7 mouse cellular contexts compared by ENCODE assay signal in the genomic region with DNA sequence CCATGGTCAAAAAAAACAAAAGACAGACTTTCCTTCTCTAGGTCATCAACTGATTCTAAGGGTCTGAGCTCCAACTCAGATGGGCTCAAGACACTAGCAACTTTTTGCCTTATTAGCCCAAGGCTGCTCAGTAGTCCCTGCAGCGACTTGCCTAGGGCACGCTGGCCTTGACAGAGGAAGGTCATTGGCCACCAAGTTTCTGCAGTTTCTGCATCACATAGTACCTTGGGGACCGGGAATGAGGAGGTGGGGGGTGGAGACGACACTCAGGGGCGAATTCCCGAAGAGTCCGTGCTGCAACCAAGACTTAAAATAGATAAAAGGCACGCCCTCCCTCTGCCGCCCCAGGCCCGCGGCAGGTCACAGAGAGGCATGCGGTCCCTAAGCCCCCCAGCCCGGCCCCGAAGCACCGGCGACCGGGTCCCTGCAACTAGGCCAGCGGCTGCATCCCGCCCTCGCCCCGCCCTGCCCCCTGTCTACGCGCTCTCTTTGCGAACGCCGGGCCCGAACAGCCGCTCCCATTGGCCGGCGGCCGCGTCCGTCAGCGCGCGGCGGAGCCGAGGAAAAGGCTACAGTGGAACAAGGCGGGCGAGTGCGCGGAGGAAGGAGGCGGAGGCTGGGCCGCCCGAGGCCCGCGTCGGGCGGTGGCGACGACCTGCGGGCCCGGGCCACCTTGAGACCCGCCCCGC. TPM values are rescaled to one million over a fixed set of nuclear protein-coding genes. Genes with fewer than 3 reads are reported as not detected.
DNase-seq lines count a peak whose midpoint lies in the region; ATAC-seq lines count a peak whose summit lies in the region.

No protein-coding gene starts in this region.

- peak; percentile 97 to 98 for DNase-seq in adrenal gland, adult (ENCODE audit: inconsistent age in 2 of 2, low spot score in 1 of 2)
- peak; percentile 94 for DNase-seq in embryo, embryonic 10.5 days (ENCODE audit: low spot score)
- DNase-seq in gastrocnemius, postnatal 25 days: peak; percentile 95
- DNase-seq in left cerebral cortex, postnatal 25 days (ENCODE audit: low spot score in 2 of 2): peak; percentile 93 to 96
- DNase-seq in midbrain, embryonic 10.5 days (ENCODE audit: low spot score): peak; percentile 94
- DNase-seq in right cerebral cortex, postnatal 4 days: peak; percentile 96

- peak overlapping the region; percentile 89 for H3K9ac ChIP-seq in intestine, embryonic 15.5 days

- no peaks in the 10 kb centered on the region for H3K9me3 ChIP-seq in intestine, embryonic 15.5 days
- no peaks in the 10 kb centered on the region for H3K9me3 ChIP-seq in midbrain, embryonic 10.5 days (replicated peaks)

- H3K4me3 ChIP-seq in intestine, embryonic 15.5 days (replicated peaks): peak overlapping the region; percentile 79
- H3K4me3 ChIP-seq in midbrain, embryonic 10.5 days: peak overlapping the region; percentile 83

- no peaks in the 10 kb centered on the region for H3K36me3 ChIP-seq in intestine, embryonic 15.5 days
- H3K36me3 ChIP-seq in midbrain, embryonic 10.5 days: no peaks in the 10 kb centered on the region

- no peaks in the 10 kb centered on the region for H3K27me3 ChIP-seq in intestine, embryonic 15.5 days (replicated peaks)
- H3K27me3 ChIP-seq in midbrain, embryonic 10.5 days (ENCODE audit: low read depth, poor library complexity, severe bottlenecking): peaks cover 29% of the 10 kb centered on the region

- WGBS in intestine, embryonic 15.5 days: under 1% methylated on average over 55 of the region's 55 CpGs
- under 1% methylated on average over 54 of the region's 55 CpGs for WGBS in midbrain, embryonic 10.5 days

- H3K4me1 ChIP-seq in intestine, embryonic 15.5 days (replicated peaks): peaks cover 42% of the 10 kb centered on the region
- H3K4me1 ChIP-seq in midbrain, embryonic 10.5 days: peaks cover 52% of the 10 kb centered on the region

- peak; percentile 97 for ATAC-seq in intestine, embryonic 15.5 days

- intact Hi-C loops in left cerebral cortex, postnatal 25 days (cut with DNase I): loop anchor here (5.0 kb wide), 1 partner anchor 93 kb away; no protein-coding TSS in a partner anchor

- H3K27ac ChIP-seq in intestine, embryonic 15.5 days: peak overlapping the region; percentile 93
- H3K27ac ChIP-seq in midbrain, embryonic 10.5 days (replicated peaks): peak overlapping the region; percentile 97

- H3K4me2 ChIP-seq in intestine, embryonic 15.5 days (replicated peaks): peak overlapping the region; percentile 83

RNA-seq across cellular contexts. Expression of gene Prdm11, which starts 0.7 kb away (rescaled TPM):
- total RNA-seq in gastrocnemius, postnatal 25 days (2021): 1 to 10 TPM; 1.2 to 1.3 TPM
- polyA plus RNA-seq in intestine, embryonic 15.5 days (2015; fragmentation: Nextera tagmentation; extraction: Ambion mirVana): 8.0 and 8.6 TPM in 2 replicates
- total RNA-seq in left cerebral cortex, postnatal 25 days (2021): 10 to 100 TPM; 21.7 to 25.8 TPM
- polyA plus RNA-seq in midbrain, embryonic 10.5 days (2016; fragmentation: Nextera tagmentation; extraction: Ambion mirVana): 1.5 and 1.7 TPM in 2 replicates

Comparison
In these comparisons a context has a peak if more than half of its experiments do, and no peak if none do; other contexts are left out.
1. Peak in every context shown above with its lines: DNase-seq, ATAC-seq, H3K4me3 ChIP-seq and H3K27ac ChIP-seq.
2. RNA of gene Prdm11, which starts 0.7 kb away (total RNA-seq): 21.7 to 25.8 TPM in left cerebral cortex, postnatal 25 days; 1.2 to 1.3 TPM in gastrocnemius, postnatal 25 days; every median in the first group is over 4 times any median in the second.